Mouse (Mus musculus) B cell, adult 2 months (primary cell): ENCODE data around the gene Atp13a2.

ENCODE experiments used
- DNase-seq, 2 experiments: peaks; one replicate each; pipeline ENCODE4 v3.0.0; 2022

The Atp13a2 gene

DNA sequence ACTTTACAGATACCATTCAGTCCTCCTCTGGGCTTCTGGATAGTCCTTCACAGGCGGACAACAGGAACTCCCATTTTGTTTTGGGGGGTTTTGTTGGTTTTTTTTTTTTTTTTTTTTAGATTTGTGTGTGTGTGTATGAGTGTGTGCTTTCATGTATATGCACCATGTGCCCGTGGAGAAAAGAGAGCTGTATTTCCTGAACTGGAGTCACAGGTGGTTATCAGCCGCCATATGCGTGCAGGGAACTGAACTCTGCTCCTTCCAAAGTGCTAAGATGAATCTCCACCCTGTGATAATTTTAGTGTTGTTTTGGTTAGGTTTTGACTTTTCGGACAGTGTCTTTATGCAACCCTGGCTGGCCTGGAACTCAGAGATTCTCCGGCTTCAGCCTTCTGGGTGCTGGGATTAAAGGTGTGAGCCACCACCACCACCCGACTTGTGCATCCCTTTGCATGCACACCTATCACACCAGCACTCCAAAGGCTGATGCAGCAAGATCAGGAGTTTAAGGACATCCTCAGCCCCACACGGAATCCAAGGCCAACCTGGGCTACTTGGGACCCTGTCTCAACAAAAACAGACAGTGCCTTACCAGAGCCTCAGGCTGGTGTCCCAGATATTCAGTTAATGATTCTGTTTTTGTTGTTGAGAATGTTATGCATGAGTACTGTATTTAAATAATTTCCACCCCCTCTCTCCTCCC lies 24.3 kb upstream of the Atp13a2 start:
- no peak for DNase-seq

DNA sequence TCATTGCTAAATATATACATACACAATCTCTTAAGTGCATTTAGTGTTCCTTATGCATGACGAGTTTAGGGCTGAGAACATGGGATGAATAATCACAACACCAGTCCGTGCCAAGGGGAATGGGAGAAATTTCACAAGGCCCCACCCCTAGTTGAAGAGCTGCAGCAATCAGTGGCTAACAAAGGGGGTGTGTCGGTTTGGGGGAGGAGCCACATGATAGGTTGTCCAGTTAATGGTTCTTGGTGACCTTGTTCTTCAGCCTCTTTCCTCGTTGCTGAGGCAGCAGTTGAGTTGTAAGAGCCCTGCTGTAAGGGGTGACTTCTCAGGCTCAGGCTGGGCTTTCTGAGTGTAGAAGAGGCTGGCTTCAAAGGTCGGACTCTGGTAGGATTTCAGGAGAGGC lies 23.7 kb upstream of the Atp13a2 start:
- DNase-seq: peak in 1 of 2 experiments; percentile 25

DNA sequence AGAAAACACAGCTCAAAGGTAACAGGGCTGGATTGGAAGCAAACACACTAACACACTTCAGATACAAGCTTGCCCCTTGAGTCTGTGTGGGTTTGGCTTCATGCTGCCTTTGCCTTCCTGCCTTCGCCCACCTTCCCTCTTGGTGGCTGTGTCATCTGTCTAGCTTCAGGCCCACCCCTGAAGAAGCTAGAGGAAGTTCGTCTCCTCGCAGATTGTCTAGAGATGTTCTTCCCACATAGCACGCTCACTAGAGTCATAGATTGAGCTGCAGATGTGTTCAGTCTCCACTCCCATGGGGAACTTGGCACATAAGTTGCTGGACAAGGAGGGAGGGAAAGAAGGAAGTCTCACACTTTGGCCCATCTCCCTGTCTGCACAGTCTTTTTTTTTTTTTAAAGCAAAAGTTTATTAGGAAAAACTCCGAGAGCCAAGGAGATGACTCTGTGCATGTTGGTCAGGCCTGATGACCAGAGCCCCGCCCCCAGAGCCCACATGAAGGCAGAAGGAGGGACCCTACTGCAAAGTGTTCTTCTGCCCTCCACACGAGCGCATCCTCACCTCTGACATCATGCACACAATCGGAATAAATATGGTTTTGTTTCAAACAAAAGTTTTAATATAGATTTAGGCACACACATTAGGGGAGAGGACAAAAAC lies 22.6 kb upstream of the Atp13a2 start:
- no peak for DNase-seq

DNA sequence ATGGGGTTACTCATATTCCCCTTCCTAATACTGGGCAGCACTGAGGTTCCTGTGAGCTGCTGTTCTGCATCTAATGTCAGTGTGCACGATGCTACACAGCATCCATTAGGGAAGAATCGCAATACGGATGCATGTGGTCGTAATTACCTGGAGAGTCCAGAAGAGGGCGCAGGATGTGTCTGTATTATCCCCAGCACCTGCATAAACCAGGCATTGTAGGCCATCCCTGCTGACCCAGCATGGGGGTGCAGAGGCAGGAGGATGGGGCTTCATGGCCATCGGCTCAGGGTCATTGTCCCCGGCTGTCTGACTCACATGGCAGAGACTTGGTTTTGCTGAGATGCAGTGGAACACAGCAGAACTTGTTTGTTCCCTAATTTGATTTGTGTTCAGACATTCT lies 22.1 kb upstream of the Atp13a2 start:
- DNase-seq: peak; percentile 79 to 80

DNA sequence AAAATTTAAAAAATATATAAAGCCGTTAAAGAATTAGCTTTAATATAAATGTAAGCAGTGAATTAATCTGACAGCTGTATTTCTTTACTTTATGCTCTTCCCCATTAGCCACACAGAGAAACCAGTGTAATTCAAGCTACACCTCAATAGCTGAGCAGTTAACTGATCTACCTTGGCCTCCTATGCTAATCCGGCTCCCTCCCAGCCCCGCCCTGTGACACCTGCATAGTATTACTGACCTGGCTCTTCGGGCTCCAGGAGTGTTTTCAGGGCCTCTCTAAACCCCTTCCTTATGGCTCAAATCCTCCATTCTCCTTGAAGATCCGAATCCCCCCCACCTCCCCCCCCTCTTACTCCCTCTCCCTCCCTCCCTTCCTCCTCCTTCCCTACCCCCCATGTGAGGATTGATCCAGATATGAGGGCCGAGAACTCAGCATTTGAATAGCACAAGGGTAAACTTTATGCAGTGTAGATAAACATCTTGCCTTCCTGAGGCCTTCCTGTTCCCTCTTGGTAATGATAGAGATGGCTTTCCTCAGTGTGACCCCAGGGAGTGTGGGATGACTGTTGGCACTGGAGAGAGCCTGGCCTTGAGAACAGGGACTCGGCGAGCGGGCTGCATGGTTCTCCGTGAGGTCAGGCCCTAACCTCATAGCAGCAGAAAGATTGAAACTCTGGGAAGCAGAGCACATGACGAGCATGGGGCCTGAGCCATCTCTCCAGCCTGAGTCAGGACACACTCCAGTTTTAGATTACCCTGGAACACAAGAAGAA lies 19.1 kb upstream of the Atp13a2 start:
- DNase-seq: no peak

DNA sequence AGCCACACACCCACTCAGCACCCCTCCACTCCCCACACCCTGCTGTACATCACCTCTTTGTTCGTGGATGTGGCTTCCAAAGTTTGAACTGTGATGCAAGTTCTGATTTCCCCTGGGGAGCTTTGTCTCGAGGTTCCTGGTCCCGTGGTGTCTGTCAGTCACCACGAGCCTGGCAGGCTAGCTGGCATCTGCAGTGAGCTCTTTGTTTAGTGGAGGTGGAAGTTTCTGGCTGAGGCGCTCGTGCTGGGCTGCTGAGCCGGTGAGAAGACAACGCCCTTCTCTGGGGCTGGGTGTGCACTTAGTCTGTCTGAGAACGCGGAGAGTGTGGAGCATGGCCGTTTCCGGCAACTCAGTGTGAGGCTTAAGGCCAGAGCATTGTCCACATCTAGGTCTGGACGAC lies 15.0 kb upstream of the Atp13a2 start:
- no peak for DNase-seq

DNA sequence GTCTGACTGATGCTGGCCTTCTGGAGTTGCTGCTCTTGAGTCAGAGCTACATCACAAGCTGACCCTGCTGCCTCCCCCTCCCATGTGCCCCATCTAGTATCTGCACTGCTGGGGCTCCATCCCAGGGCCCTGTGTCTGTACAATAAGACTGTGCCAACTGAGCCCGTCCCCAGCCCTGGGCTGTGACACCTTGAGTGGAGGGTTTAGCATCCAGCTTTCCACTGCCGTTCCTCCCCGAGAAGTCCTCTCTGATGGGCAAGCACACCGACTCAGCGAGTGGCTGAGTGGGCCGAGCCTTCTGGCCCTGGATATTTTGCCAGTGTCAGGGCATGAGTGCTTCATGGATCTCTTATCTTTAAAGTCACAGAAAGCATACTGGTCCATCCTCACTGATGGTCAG lies 12.3 kb upstream of the Atp13a2 start:
- no peak for DNase-seq

DNA sequence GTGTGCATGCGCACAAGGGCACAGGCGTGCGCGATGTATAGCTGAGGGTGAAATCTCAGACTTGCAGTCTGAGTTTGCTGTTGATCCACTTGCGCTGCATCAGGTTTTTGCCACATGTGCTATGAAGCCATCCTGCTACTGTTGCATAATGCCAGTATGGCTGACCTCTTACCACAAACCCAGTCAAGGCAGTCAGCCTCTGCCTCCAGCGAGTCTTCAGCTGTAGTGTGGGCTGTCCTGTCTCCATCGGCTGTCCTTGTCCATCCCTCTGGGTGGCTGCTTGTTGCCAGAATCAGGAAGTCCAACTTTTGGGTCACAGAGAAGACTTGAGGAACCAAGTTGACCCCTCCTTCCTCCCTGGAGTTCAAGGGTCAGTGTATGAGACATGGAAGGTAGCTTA lies 11.3 kb upstream of the Atp13a2 start:
- no peak for DNase-seq

DNA sequence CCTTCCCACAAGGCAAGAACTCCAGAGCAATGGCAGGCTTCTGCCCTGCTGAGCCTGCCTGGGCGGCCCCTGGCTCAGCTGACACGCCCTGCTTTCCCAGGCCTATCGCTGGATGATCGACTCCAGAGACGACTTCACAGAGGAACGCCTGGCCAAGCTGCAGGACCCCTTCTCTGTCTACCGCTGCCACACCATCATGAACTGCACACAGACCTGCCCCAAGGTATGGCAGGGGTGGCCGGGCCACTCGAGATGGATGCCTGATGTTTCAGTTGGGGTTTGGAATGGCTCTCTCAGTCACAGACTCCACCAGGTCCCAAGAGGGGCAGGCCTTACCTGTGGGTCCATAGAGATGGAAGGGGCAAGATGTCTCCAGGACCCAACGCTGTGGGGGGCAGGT lies 9.4 kb upstream of the Atp13a2 start:
- no peak for DNase-seq

DNA sequence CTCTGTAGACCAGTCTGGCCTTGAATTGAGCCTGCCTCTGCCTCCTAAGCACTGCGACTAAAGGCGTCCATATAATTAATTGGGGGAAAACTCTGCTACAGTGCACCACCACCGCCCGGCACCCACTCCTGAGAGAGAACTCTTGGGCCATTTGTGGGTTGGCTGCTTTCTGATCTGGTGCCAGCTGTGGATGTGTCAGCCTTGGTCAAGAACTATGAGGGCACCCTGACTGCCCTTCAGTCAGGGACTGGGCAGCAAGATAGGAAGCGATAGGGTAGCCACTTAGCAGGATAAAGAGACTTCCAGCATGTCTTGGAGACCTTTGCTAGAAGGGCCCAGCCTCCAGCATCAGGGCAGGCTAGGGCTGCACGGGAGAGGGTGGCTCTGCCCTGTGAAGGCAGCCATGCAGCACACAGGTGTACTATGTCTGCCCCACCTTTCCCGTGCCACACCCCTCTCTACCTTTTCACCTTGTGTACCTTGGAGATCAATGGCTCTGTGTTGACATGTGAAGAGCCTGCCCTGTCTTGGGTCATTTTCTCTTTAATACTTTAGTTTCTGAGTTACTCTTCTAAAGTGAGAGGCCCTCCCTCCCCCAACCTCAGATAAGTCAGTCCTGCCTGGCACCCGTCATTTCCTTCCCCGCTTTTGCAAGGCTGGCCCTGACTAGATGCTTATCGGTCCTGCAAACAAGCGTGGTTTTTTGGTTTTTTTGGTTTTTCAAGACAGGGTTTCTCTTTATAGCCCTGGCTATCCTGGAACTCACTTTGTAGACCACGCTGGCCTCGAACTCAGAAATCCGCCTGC lies 8.6 kb upstream of the Atp13a2 start:
- DNase-seq: no peak

DNA sequence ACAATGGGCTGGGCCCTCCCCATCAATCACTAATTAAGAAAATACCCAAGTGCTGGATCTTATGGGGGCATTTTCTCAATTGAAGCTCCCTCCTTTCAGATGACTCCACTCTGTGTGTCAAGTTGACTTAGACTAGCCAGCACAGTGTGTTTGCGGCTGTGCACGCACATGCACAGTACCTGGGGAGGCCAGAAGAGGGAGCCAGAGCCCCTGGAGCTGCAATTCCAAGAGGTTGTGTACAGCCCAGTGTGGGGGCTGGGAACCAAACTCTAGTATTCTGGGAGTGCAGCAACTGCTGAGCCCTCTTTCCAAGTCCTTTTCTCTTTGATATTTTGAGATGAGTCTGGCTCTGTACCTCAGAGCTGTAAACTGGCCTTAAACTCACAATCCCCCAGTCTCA lies 5.1 kb upstream of the Atp13a2 start:
- DNase-seq: peak; percentile 42

DNA sequence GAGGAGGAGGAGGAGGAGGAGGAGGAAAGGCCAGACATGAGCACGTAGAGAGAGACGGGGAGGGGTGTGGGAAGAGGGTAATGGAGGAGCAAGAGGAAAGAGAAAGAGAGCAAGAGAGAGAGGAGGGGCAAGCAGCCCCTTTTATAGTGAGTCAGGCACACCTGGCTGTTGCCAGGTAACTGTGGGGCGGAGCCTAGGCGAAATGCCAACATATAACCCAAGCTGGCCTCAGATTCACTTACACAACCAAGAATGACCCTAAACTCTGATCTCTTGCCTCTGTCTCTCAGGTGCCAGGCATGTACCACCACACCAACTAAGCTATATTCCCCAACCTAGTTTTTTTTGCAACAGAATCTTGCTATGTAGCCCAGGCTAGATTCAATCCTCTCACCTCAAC lies 3.9 kb upstream of the Atp13a2 start:
- peak; percentile 55 to 62 for DNase-seq

DNA sequence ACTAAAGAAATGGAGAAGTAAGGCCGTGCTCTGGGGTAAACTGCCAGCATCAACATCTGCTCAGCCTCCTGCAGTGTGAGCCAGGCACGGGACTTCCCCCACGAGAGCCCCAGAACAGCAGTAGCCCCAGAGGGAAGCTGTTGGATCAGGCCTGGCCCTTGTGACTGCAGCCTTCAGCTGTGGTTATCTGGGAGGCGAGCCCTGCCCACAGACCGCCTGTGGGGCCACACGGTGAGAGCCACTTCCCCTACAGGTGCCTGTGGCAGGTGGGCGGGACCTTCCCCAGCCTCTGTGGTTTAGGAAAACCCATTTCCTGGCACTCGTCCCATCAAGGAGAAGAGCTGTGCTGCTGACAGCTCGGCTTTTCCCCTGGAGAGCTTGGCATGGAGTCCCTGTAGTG lies 3.2 kb upstream of the Atp13a2 start:
- peak; percentile 86 to 89 for DNase-seq

DNA sequence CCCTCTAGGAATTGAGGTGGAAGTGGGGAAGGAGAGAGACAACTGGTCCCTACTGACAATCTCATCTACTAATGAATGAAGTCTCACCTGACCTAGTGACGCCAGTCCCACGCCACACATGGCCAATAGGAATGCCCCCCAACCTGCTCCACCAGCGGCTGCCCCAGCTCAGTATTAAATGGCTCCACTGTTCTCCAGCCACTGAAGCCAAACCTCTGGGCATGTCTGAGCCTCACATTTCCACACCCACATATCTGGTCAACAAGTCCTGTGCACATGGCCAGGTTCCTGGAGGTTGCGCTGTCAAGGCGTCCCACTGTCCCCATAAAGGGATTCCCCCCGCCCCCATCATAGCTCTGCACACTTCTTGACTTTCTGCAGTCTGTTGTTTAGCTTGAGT lies 2.1 kb upstream of the Atp13a2 start:
- DNase-seq: no peak

DNA sequence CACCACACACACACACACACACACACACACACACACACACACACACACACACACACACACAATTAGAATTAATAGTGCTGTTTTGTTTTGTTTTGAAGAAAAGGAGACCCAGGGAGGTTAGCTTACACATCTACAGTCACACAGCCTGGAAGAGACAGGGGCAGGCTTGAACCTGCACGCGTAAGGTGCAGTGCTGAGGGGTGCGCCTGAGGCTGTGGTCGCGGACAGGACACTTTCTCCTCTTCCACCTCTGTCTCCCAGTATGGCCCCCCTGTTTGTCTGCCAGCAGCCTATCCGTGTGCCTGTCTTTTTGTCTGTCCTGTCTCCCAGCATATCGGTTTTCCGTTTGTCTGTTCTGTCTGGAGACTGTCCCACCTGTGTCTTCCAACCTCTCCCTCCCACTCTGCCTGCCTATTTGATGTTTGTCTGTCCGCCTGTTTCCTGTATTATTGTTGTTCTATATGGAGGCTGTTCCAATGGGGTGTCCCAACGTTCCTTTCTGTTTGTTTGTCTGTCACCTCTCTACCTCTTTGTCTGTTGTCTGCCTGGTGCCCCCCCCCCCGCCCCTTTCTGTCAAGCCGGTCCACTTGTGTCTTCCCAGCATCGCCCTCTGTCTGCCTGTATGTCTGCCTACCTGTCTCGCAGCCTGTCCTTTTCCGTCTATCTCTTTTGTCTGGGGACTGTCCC lies 506 bp upstream of the Atp13a2 start:
- DNase-seq: no peak

DNA sequence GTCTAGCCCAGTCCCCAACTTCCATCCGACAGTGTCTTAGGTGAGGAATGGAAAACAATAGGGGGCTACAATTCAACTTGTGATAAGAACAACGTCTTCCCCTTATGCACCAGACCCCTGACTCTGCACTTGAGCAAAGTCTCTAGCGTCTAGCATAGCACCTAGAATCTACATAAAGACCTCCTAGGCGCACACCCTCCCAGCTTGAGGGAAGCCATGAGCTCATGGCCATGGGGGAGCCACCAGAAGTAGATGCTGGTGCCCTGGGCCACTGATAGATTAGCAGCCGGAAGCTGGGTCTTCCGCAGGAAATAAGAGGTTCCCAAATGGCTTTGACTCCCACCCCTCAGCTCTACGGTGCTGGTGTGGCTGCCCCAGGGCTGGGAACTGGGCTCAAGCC lies 803 bp downstream of the Atp13a2 start:
- DNase-seq: peak; percentile 34 to 38

DNA sequence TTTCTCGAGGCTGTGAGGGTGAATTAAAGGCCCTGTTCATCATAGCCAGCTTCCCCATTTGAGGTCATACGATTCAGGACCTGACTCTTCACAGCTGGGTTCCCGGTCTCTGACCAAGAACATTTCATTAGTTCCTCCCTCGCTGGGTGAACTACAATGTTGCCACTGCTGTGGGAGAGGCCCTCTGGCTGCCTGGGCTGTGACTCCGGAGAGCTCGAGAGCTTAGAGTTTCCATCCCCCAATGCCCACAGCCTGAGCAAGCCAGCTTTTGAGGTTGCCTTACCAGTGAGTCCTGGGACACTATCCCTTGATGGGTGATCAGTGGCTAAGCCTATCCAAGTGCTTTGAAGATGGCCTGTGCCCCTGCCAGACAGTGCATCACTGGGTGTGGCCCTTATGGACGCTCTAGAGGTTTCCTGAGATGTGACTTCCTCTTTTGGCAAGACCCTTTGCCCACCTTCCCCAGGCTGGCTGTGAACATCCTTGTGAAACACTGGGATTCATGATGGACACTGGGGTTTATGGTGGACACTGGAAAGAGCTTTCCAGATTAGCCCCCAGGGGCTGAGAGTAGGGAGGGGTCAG lies 2.1 kb downstream of the Atp13a2 start:
- DNase-seq: peak; percentile 76 to 77

DNA sequence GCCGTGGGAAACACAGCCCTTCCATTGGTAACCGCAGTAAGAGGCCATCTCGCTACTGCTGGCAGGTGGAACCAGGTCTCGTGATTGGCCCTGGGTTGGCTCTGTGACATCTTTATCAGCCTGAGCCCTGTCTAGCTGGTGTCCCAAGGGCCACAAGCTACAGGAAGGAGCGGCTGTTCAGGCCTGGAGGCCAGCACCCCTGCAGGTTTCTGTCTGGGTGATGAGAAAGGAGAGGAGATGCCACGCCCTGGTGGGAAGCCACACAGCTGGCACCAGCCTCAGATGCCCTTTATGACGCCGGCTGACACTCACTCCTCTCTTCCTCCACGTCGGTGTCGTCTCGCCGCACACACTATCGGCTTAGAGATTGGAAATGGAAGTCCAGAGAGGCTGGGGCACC lies 2.8 kb downstream of the Atp13a2 start:
- peak; percentile 71 to 77 for DNase-seq

DNA sequence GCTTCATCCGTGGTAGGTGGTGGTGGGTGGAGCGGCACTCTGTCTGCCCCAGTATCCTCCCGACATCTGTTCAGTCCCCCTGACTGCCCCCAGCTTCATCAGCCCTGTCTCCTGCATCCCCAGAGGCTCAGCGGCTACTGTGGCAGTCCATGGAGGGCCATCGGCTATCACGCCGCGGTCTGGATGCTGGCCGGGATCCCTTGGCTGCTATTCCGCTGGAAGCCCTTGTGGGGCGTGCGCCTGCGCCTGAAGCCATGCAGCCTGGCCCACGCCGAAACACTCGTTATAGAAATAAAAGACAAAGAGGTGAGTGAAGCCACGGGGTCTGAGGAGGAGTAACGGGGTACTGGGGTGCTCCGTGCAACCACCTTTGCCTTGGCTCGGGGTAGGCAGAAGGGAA lies 5.5 kb downstream of the Atp13a2 start:
- no peak for DNase-seq

DNA sequence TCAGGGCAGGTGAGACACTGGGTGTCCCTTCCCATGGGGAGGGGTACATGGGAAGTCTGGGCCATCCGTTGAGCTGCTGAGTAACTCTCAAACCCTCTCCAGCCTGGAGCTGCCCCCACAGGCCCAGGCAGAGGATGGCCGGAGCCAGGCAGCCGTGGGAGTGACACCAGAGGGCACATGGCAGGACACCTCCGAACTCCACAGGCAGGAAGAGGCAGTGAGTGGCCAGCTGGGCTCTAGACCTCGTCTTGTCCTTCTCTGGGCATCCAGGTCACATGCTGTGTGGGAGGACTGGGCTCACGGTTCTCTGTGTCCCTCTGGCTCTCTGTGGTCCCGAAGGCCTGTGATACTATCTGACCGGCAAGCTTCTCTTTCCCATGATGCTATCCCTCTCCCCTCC lies 7.2 kb downstream of the Atp13a2 start:
- no peak for DNase-seq

DNA sequence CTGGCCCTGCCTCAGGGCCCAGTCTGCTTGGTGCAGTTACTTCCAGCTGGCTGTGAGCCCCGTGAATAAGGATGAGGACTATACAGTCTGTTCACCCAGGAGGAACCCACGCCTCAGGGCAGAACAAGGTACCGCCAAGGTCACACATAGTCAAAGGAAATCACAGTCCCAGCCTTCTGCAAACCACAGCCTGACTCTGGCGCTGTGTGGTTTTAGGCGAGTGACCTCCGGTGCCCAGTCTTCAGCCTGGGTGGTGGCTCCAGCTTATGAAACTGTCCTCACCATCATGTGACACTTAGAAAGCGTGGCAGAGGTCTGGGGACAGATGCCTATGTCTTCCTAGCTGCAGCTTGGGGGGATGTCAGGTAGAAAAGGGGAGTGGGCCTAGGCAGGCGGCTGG lies 9.1 kb downstream of the Atp13a2 start:
- no peak for DNase-seq

DNA sequence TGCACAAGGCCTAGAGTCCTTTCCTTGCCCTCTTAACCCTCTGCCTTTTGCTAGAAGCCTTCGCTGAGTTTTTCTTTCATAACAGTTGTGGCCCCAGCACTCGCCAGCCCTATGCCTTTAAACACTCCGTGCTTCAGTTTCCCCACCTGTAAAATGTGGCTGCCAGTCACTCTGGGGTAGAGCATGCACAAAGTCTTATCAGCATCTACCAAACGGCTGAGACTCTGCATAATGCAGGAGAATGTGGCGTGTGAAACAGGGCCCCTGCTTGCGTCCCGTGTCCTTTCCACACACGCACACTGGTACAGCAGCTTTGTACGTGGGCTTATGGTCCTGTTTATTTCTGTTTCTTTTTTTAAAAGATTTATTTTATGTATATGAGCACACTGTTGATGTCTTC lies 10.1 kb downstream of the Atp13a2 start:
- no peak for DNase-seq
